Mouse (Mus musculus) forebrain, postnatal 0 days (tissue): ENCODE measurements at regions not wholly inside any gene's neighbourhood (a gene's known extent, or its start where the extent isn't known, plus 50 kb on each side); places are given as distances from the start of the nearest gene placed in this dataset.
A peak's percentile ranks its signal among the peaks of the same experiment; 100 is the strongest.

Experiments
- ATAC-seq: fragments of 200-750 bp; cut with Nextera tagmentation; 2 replicates; pipeline ENCODE4 v1.8.0; 2017; ENCODE audit warnings: mild to moderate bottlenecking, moderate library complexity
- DNase-seq: peaks from one replicate; pipeline ENCODE4 v3.0.0-alpha.2; 2015
- H3K27ac ChIP-seq: fragments of 300-500 bp; sonication (generic); 2 replicates; pipeline ENCODE4 v1.5.1; 2014; ENCODE audit warnings: low read depth, mild to moderate bottlenecking, antibody characterized with exemption, low read length, moderate library complexity, mixed read lengths
- H3K27me3 ChIP-seq: fragments of 300-500 bp; sonication (generic); 2 replicates; pipeline ENCODE4 v1.6.1; 2014; ENCODE audit warnings: mild to moderate bottlenecking, low read length, mixed read lengths; ENCODE audit not compliant: insufficient read depth
- H3K36me3 ChIP-seq: fragments of 300-500 bp; sonication (generic); 2 replicates; pipeline ENCODE4 v1.6.1; 2014; ENCODE audit warnings: mild to moderate bottlenecking, moderate library complexity; ENCODE audit not compliant: insufficient read depth
- H3K4me1 ChIP-seq: fragments of 300-500 bp; sonication (generic); 2 replicates; pipeline ENCODE4 v1.6.1; 2014; ENCODE audit warnings: antibody characterized with exemption; ENCODE audit not compliant: insufficient read depth
- H3K4me2 ChIP-seq: fragments of 300-500 bp; sonication (generic); 2 replicates; pipeline ENCODE4 v1.6.1; 2014; ENCODE audit warnings: low read depth, mild to moderate bottlenecking, moderate library complexity
- H3K4me3 ChIP-seq: fragments of 300-500 bp; sonication (generic); 2 replicates; pipeline ENCODE4 v1.5.1; 2014; ENCODE audit warnings: low read depth, low read length, mixed read lengths
- H3K9ac ChIP-seq: fragments of 300-500 bp; sonication (generic); 2 replicates; pipeline ENCODE4 v1.6.1; 2014; ENCODE audit warnings: mild to moderate bottlenecking
- H3K9me3 ChIP-seq: fragments of 300-500 bp; sonication (generic); 2 replicates; pipeline ENCODE4 v1.6.1; 2016; ENCODE audit warnings: low read length
- CTCF ChIP-seq: sonication (generic); IDR thresholded peaks from 2 replicates; pipeline ENCODE4 v1.5.1; 2016; ENCODE audit warnings: antibody characterized with exemption, control low read depth, low read depth
- WGBS: fragments of 180-500 bp; shearing (Covaris S2); extraction: QIAGEN DNeasy Blood & Tissue Kit; methylation state at CpG from one replicate; pipeline ENCODE4 v1.1.7; 2014; 5-methylcytosine and 5-hydroxymethylcytosine counted together

- TF ChIP-seq CTCF = no peak
- 63% methylated on average over 2 of the region's 2 CpGs for WGBS
Measured at GRCm38 (mm10) chr13:115630603-115631002, 528.8 kb upstream of the Itga1 start.

GRCm38 (mm10) chr13:115613174-115613573 lies 511.4 kb upstream of the Itga1 start:
- Histone ChIP-seq H3K4me2 (no peak overlapping the region), H3K4me1 (no peaks in the 10 kb centered on the region), H3K4me3 (no peak overlapping the region), H3K9me3 (no peaks in the 10 kb centered on the region), H3K9ac (no peak overlapping the region), H3K27me3 (no peaks in the 10 kb centered on the region), H3K36me3 (no peaks in the 10 kb centered on the region), H3K27ac (no peak overlapping the region)
- WGBS = 84% methylated on average over 6 of the region's 6 CpGs
- TF ChIP-seq CTCF = no peak
- ATAC-seq = no peak
- DNase-seq = no peak

More at GRCm38 (mm10) chr13:115630603-115631002, 528.8 kb upstream of the Itga1 start:
- H3K4me1 ChIP-seq = no peaks in the 10 kb centered on the region
- H3K9ac ChIP-seq = no peak overlapping the region
- H3K9me3 ChIP-seq = no peaks in the 10 kb centered on the region
- H3K27me3 ChIP-seq = no peaks in the 10 kb centered on the region
- no peaks in the 10 kb centered on the region for H3K36me3 ChIP-seq
- ATAC-seq (no peak), DNase-seq (no peak)
- H3K4me2 ChIP-seq = no peak overlapping the region
- no peak overlapping the region for H3K4me3 ChIP-seq
- H3K27ac ChIP-seq = no peak overlapping the region

GRCm38 (mm10) chr13:115606441-115606840 lies 504.7 kb upstream of the Itga1 start:
- Histone ChIP-seq H3K27ac (no peak overlapping the region), H3K4me3 (no peak overlapping the region), H3K9me3 (no peaks in the 10 kb centered on the region), H3K4me1 (no peaks in the 10 kb centered on the region), H3K4me2 (no peak overlapping the region), H3K36me3 (no peaks in the 10 kb centered on the region), H3K9ac (no peak overlapping the region), H3K27me3 (no peaks in the 10 kb centered on the region)
- DNase-seq (no peak), ATAC-seq (no peak)
- 87% methylated on average over 8 of the region's 8 CpGs for WGBS
- TF ChIP-seq CTCF = no peak

GRCm38 (mm10) chr13:115595126-115595671 lies 493.4 kb upstream of the Itga1 start:
- DNase-seq (no peak), ATAC-seq (no peak)
- Histone ChIP-seq H3K4me2 (no peak overlapping the region), H3K4me1 (no peaks in the 10 kb centered on the region), H3K36me3 (no peaks in the 10 kb centered on the region), H3K27me3 (no peaks in the 10 kb centered on the region), H3K27ac (no peak overlapping the region), H3K9ac (no peak overlapping the region), H3K9me3 (no peaks in the 10 kb centered on the region), H3K4me3 (no peak overlapping the region)
- WGBS = 82% methylated on average over 5 of the region's 5 CpGs
- no peak for TF ChIP-seq CTCF

GRCm38 (mm10) chr13:115575967-115576366 lies 474.2 kb upstream of the Itga1 start:
- Histone ChIP-seq H3K4me3 (no peak overlapping the region), H3K9ac (no peak overlapping the region), H3K4me1 (no peaks in the 10 kb centered on the region), H3K9me3 (no peaks in the 10 kb centered on the region), H3K4me2 (no peak overlapping the region), H3K27ac (no peak overlapping the region), H3K36me3 (no peaks in the 10 kb centered on the region), H3K27me3 (0 out of 2 replicates have a peak, but pooled peaks cover 4% of the 10 kb centered on the region)
- 53% methylated on average over 3 of the region's 3 CpGs for WGBS
- ATAC-seq = no peak
- no peak for DNase-seq
- no peak for TF ChIP-seq CTCF

- Histone ChIP-seq H3K27ac (no peak overlapping the region), H3K9me3 (no peaks in the 10 kb centered on the region), H3K27me3 (0 out of 2 replicates have a peak, but pooled peaks cover 4% of the 10 kb centered on the region), H3K4me1 (no peaks in the 10 kb centered on the region), H3K4me3 (no peak overlapping the region), H3K4me2 (no peak overlapping the region), H3K9ac (no peak overlapping the region), H3K36me3 (no peaks in the 10 kb centered on the region)
- DNase-seq = peak; percentile 56
- ATAC-seq = peak; percentile 92; the same call in 1 of the 2 replicates
- TF ChIP-seq CTCF = no peak
- WGBS = 27% methylated on average over 6 of the region's 6 CpGs
Measured at GRCm38 (mm10) chr13:115575052-115575891, 473.5 kb upstream of the Itga1 start.

GRCm38 (mm10) chr13:115541167-115541566 lies 439.4 kb upstream of the Itga1 start:
- ATAC-seq (no peak), DNase-seq (no peak)
- 62% methylated on average over 3 of the region's 3 CpGs for WGBS
- Histone ChIP-seq H3K4me2 (no peak overlapping the region), H3K27me3 (no peaks in the 10 kb centered on the region), H3K9me3 (no peaks in the 10 kb centered on the region), H3K9ac (no peak overlapping the region), H3K36me3 (no peaks in the 10 kb centered on the region), H3K27ac (no peak overlapping the region), H3K4me3 (no peak overlapping the region), H3K4me1 (no peaks in the 10 kb centered on the region)
- TF ChIP-seq CTCF = no peak
